Mouse (Mus musculus): ENCODE measurements around the gene Cyfip1. TPM values are rescaled to one million over a fixed set of nuclear protein-coding genes. Genes with fewer than 3 reads are reported as not detected.

Cyfip1 gene
- total RNA-seq (2023): 10 to 100 TPM; 72.1 to 83.8 TPM

DNA sequence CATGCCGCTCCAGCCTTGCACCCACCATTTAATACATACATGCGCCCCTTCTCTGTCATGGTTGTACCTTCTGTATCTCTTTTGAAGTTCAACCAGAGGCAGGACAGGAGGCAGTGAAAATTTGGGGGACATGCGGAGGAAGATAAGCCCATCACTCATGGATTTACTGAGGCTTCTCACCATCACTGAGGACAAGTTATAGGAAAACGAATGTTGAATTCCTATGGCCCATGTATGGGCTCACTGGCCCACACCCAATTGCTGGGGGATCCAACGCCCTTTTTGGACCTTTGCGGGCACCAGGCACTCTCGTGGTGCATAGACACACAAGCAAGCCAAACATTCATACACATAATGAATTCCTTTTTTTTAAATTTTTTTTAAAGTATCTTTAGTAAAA lies at the start of gene Cyfip1:
Gene Cyfip1, plus strand, starts transcription at position 301 of the 400 bp plus-strand sequence.

DNA sequence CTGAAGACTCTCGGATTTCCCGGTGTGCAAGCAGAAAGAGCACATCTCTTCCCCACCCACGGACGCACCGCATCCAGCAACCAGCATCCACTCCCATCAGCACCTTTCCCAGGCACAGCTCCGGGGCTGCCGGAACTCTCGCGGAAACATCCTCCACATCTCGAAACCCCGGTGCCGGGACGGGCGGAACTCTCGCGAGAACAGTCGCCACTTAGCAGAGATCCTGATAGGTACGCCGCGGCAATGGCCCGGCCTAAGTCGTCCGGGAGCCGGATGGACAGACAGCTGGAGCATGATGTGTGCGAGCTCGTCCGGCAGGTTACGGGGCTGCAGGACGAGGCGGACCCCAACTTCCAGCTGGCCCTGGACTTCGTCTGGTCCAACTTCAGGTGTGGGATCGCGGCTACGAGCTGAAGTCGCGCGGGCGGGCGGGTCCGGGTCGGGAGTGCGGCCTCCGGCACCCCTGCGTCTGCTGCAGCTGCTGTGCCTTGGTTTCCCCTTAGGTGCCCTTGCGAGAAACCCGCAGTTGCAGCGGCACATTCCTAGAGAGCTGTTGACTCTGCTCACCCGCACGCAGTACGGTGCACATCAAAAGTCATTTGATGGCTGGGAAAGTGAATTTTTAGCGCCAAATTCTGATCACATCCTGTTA lies 47.5 kb upstream of the Cyfip1 start, which contains the start of gene Tubgcp5:
Gene Tubgcp5, plus strand, starts transcription at position 203 of the 652 bp plus-strand sequence.

DNA sequence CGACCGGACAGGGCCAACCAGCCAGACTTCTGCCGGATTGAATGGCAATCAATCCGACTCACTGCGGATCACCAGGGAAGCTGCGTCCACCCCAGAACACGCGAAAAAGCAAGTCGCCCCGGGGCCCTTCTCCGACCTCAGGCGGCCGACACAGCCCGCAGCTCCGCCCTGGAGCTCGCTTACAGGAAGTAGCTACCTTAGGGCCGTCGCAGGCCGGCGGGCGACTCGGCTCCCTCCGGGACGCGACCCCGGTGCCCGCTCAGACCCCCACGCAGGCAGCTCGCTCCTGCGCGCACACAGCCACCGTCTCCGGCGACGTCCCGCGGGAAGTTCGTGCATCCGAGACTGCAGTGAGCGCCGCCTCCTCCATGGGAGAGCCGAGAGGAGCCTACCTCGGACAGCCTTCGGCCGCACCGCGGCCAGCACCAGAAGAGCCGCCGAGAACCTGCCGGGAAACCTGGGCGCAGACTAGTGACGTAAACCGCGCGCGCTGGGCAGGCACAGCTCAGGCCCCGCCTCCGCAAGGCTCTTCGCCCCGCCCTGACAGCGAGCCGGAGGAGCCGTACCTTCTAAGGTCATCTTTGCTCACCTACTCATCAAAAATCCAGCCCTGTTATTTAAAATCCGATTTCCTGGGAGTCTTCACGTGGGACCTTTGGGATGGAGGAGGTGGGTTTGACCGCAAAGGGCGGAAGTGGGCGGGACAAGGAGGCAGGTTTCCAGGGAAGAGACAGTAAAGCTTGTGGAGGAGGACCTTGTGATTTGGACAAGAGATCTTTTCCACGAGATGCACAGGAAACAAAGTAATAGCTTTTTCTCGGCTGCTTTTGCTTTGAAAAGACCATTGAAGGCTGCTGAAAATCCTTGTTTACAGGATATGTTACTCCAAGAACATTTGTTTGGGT lies 120.7 kb downstream of the Cyfip1 start, which contains the start of gene Nipa2:
Gene Nipa2, minus strand, starts transcription at position 473 of the 905 bp plus-strand sequence.

Other genes starting within 250 kb of the Cyfip1 start
- gene Siglech, start 73.6 kb upstream of the Cyfip1 start, total RNA-seq (2023): under 1 TPM in 1 of 2 experiments, not detected in 1; 0.95 TPM
- gene Tubgcp5, start 47.6 kb upstream of the Cyfip1 start, total RNA-seq (2023): 10 to 100 TPM; 11.3 to 16.0 TPM
- gene Nipa2, start 120.7 kb downstream of the Cyfip1 start, total RNA-seq (2023): 10 to 100 TPM; 26.7 to 30.1 TPM
- 1 to 10 TPM in 1 of 2 experiments, under 1 TPM in 1; 0.68 to 1.8 TPM for gene Nipa1, start 178.2 kb downstream of the Cyfip1 start, total RNA-seq (2023)
- gene Herc2, start 208.5 kb downstream of the Cyfip1 start, total RNA-seq (2023): 10 to 100 TPM; 40.0 to 41.5 TPM